9 mouse cellular contexts compared by ENCODE assay signal in genomic region chrX:8893182-8893651, GRCm38 (mm10). TPM values are rescaled to one million over a fixed set of nuclear protein-coding genes. Genes with fewer than 3 reads are reported as not detected.
DNase-seq lines count a peak whose midpoint lies in the region; ATAC-seq and TF ChIP-seq lines count a peak whose summit lies in the region.
"Had no signal": no experiment of that assay in that cellular context is flagged by ENCODE, and none has a peak within 500 bp of the region (broad histone marks: within the 10 kb centered on the region; RNA-seq: fewer than 3 reads in every experiment).

No protein-coding gene starts in this region.

- TF ChIP-seq CTCF in Patski (IDR thresholded peaks at IDR 0.05), result no peak

- H3K4me3 ChIP-seq in kidney, embryonic 15.5 days (replicated peaks), result peak overlapping the region; percentile 60
- peak overlapping the region; percentile 57 for H3K4me3 ChIP-seq in heart, embryonic 16.5 days (ENCODE audit: low read length)
- H3K4me3 ChIP-seq in limb, embryonic 10.5 days, result peak overlapping the region; percentile 61
- peak overlapping the region; percentile 62 for H3K4me3 ChIP-seq in neural tube, embryonic 13.5 days

- ATAC-seq in kidney, embryonic 15.5 days (replicated peaks; ENCODE audit: low FRiP score), result peak; percentile 66
- ATAC-seq in Patski, result peak; percentile 49
- peak; percentile 66 for ATAC-seq in heart, embryonic 16.5 days (replicated peaks; ENCODE audit: extremely low read depth, insufficient read depth, low FRiP score)
- ATAC-seq in neural tube, embryonic 13.5 days (ENCODE audit: low read depth), result peak; percentile 81

- no peaks in the 10 kb centered on the region for H3K4me1 ChIP-seq in kidney, embryonic 15.5 days
- no peaks in the 10 kb centered on the region for H3K4me1 ChIP-seq in heart, embryonic 16.5 days (ENCODE audit: control insufficient read depth, insufficient read depth, low read length)
- no peaks in the 10 kb centered on the region for H3K4me1 ChIP-seq in limb, embryonic 10.5 days
- 0 out of 2 replicates have a peak, but pooled peaks cover 4% of the 10 kb centered on the region for H3K4me1 ChIP-seq in neural tube, embryonic 13.5 days (replicated peaks)

- CTCF ChIA-PET in Patski (lab: Charles Lee), result no interaction called here

- H3K36me3 ChIP-seq in kidney, embryonic 15.5 days, result no peaks in the 10 kb centered on the region
- no peaks in the 10 kb centered on the region for H3K36me3 ChIP-seq in heart, embryonic 16.5 days (ENCODE audit: control insufficient read depth, insufficient read depth)
- H3K36me3 ChIP-seq in limb, embryonic 10.5 days, result no peaks in the 10 kb centered on the region
- H3K36me3 ChIP-seq in neural tube, embryonic 13.5 days, result no peaks in the 10 kb centered on the region

- WGBS in kidney, embryonic 15.5 days, result 24% methylated on average over 32 of the region's 42 CpGs
- WGBS in heart, embryonic 16.5 days, result 8% methylated on average over 29 of the region's 42 CpGs
- WGBS in limb, embryonic 10.5 days, result 15% methylated on average over 17 of the region's 42 CpGs
- 20% methylated on average over 31 of the region's 42 CpGs for WGBS in neural tube, embryonic 13.5 days

- DNase-seq in kidney, adult 8-10 months, result no peak
- DNase-seq in Patski (ENCODE audit: low read depth, low spot score), result no peak
- DNase-seq in cerebellum, postnatal 10 days, result peak; percentile 53 to 57
- peak; percentile 55 for DNase-seq in limb, embryonic 10.5 days (ENCODE audit: low spot score)
- no peak for DNase-seq in gastrocnemius, postnatal 25 days

- peak overlapping the region; percentile 87 for H3K27ac ChIP-seq in kidney, embryonic 15.5 days
- H3K27ac ChIP-seq in heart, embryonic 16.5 days (ENCODE audit: low read length), result peak overlapping the region; percentile 63
- peak overlapping the region; percentile 90 for H3K27ac ChIP-seq in limb, embryonic 10.5 days
- H3K27ac ChIP-seq in neural tube, embryonic 13.5 days (replicated peaks), result peak overlapping the region; percentile 90

- POLR2A ChIA-PET in Patski (lab: Charles Lee), result no interaction called here

- in situ Hi-C loops in Patski (cut with MboI; ENCODE audit: low pct_unique_long_range_greater_than_20kb), result no loop called here

- H3K9me3 ChIP-seq in kidney, embryonic 15.5 days (replicated peaks), result no peaks in the 10 kb centered on the region
- no peaks in the 10 kb centered on the region for H3K9me3 ChIP-seq in heart, embryonic 16.5 days (replicated peaks; ENCODE audit: control insufficient read depth, low read length)
- no peaks in the 10 kb centered on the region for H3K9me3 ChIP-seq in limb, embryonic 10.5 days (replicated peaks)
- H3K9me3 ChIP-seq in neural tube, embryonic 13.5 days, result no peaks in the 10 kb centered on the region

- H3K4me2 ChIP-seq in kidney, embryonic 15.5 days, result peak overlapping the region; percentile 72
- H3K4me2 ChIP-seq in heart, embryonic 16.5 days (ENCODE audit: low read depth, low read length), result peak overlapping the region; percentile 84
- peak overlapping the region; percentile 64 for H3K4me2 ChIP-seq in neural tube, embryonic 13.5 days

- peak overlapping the region; percentile 61 for H3K9ac ChIP-seq in kidney, embryonic 15.5 days
- H3K9ac ChIP-seq in heart, embryonic 16.5 days (ENCODE audit: low read length), result peak overlapping the region; percentile 75
- H3K9ac ChIP-seq in neural tube, embryonic 13.5 days, result peak overlapping the region; percentile 87

- H3K27me3 ChIP-seq in kidney, embryonic 15.5 days, result no peaks in the 10 kb centered on the region
- peaks cover 12% of the 10 kb centered on the region for H3K27me3 ChIP-seq in Patski
- no peaks in the 10 kb centered on the region for H3K27me3 ChIP-seq in heart, embryonic 16.5 days (ENCODE audit: control insufficient read depth, insufficient read depth, low read length)
- 0 out of 2 replicates have a peak, but pooled peaks cover 7% of the 10 kb centered on the region for H3K27me3 ChIP-seq in limb, embryonic 10.5 days (ENCODE audit: low read depth, poor library complexity, severe bottlenecking)
- no peaks in the 10 kb centered on the region for H3K27me3 ChIP-seq in neural tube, embryonic 13.5 days

RNA-seq across cellular contexts. Expression of gene B630019K06Rik, which starts 1.0 kb away (rescaled TPM):
- 3.6 and 3.7 TPM in 2 replicates for polyA plus RNA-seq in kidney, embryonic 15.5 days (2015; fragmentation: Nextera tagmentation; extraction: Ambion mirVana)
- polyA plus RNA-seq in Patski (2021), result 6.3 TPM
- 1.0 and 1.4 TPM in 2 replicates for polyA plus RNA-seq in heart, embryonic 16.5 days (2015; fragmentation: Nextera tagmentation; extraction: Ambion mirVana)
- 3.8 and 5.7 TPM in 2 replicates for polyA plus RNA-seq in limb, embryonic 10.5 days (2016; fragmentation: Nextera tagmentation; extraction: Ambion mirVana)
- 17.5 and 20.7 TPM in 2 replicates for polyA plus RNA-seq in neural tube, embryonic 13.5 days (2015; fragmentation: Nextera tagmentation; extraction: Ambion mirVana)
- total RNA-seq in gastrocnemius, postnatal 25 days (2021), result under 1 TPM; 0.33 to 0.46 TPM

RNA-seq across cellular contexts. Expression of gene Gm5751, which starts 19.2 kb away (rescaled TPM):
- polyA plus RNA-seq in kidney, embryonic 15.5 days (2015; fragmentation: Nextera tagmentation; extraction: Ambion mirVana), result not detected in 2 replicates
- not detected for polyA plus RNA-seq in Patski (2021)
- polyA plus RNA-seq in heart, embryonic 16.5 days (2015; fragmentation: Nextera tagmentation; extraction: Ambion mirVana), result not detected in 2 replicates
- not detected in 2 replicates for polyA plus RNA-seq in limb, embryonic 10.5 days (2016; fragmentation: Nextera tagmentation; extraction: Ambion mirVana)
- polyA plus RNA-seq in neural tube, embryonic 13.5 days (2015; fragmentation: Nextera tagmentation; extraction: Ambion mirVana), result not detected in 2 replicates
- total RNA-seq in gastrocnemius, postnatal 25 days (2021), result not detected
- total RNA-seq: layer of hippocampus, adult 18-20 months had no signal

RNA-seq across cellular contexts. Expression of gene Gm6592, which starts 49.4 kb away (rescaled TPM):
- polyA plus RNA-seq in kidney, embryonic 15.5 days (2015; fragmentation: Nextera tagmentation; extraction: Ambion mirVana), result not detected in 2 replicates
- polyA plus RNA-seq in Patski (2021), result not detected
- not detected in 2 replicates for polyA plus RNA-seq in heart, embryonic 16.5 days (2015; fragmentation: Nextera tagmentation; extraction: Ambion mirVana)
- polyA plus RNA-seq in limb, embryonic 10.5 days (2016; fragmentation: Nextera tagmentation; extraction: Ambion mirVana), result not detected in 2 replicates
- polyA plus RNA-seq in neural tube, embryonic 13.5 days (2015; fragmentation: Nextera tagmentation; extraction: Ambion mirVana), result not detected in 2 replicates
- total RNA-seq in gastrocnemius, postnatal 25 days (2021), result not detected
- total RNA-seq: layer of hippocampus, adult 18-20 months had no signal

Comparison
In these comparisons a context has a peak if more than half of its experiments do, and no peak if none do; other contexts are left out.
1. DNase-seq: peak in cerebellum, postnatal 10 days (2 of 2) and limb, embryonic 10.5 days (single experiment); none in kidney, adult 8-10 months (0 of 2), Patski (single experiment) and gastrocnemius, postnatal 25 days (single experiment).
2. Peak in every context shown above with its lines, with median percentiles within 50 percentile points of each other: ATAC-seq, H3K27ac ChIP-seq, H3K4me2 ChIP-seq, H3K4me3 ChIP-seq and H3K9ac ChIP-seq.